Mouse (Mus musculus) bone marrow macrophage, adult 2 months (primary cell): ENCODE data around the gene Ffar3.

ENCODE experiments used
- CTCF ChIP-seq: IDR thresholded peaks from 2 replicates; pipeline ENCODE4 v1.5.1; 2012; ENCODE audit warnings: low read depth, mild to moderate bottlenecking, low read length, moderate library complexity
- POLR2A ChIP-seq: IDR thresholded peaks from 2 replicates; pipeline ENCODE4 v1.6.1; 2012; ENCODE audit warnings: mild to moderate bottlenecking, low read depth, low read length, borderline replicate concordance

DNA sequence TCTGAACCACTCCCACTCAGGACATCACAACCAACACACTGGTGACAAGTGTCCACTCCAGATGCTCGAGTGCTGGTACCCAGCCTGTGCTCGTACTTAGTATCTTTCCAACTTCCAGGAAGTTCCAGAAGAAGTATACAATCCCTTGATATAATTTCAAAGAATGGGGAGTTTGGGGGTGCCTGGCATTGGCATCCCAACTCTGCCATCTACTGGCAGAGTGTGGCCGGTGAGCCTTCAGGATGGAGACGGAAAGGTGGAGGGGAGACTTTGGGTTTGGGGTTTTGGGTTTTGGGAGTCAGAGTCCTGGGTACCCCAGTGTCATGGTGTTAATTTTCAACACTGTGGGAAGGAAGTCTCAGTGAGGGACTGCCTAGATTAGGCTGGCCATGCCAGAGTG, 48.1 kb upstream of the Ffar3 start:
- TF ChIP-seq CTCF (peak; percentile 51; the same call in 1 of the 2 replicates), POLR2A (no peak)
